Mouse (Mus musculus) ES-Bruce4 (cell line): ENCODE data around the gene Clstn2. TPM values are rescaled to one million over a fixed set of nuclear protein-coding genes. Genes with fewer than 3 reads are reported as not detected.

ENCODE experiments used
- H3K27ac ChIP-seq: 2 replicates; pipeline ENCODE4 v1.5.1; 2012; ENCODE audit warnings: low read length, inconsistent platforms; ENCODE audit not compliant: insufficient read depth
- H3K27me3 ChIP-seq: 2 replicates; pipeline ENCODE4 v1.6.1; 2012; ENCODE audit warnings: mild to moderate bottlenecking, low read length, inconsistent platforms; ENCODE audit not compliant: control insufficient read depth, poor library complexity, insufficient read depth, severe bottlenecking
- H3K36me3 ChIP-seq: 2 replicates; pipeline ENCODE4 v1.6.1; 2012; ENCODE audit warnings: inconsistent platforms, mild to moderate bottlenecking, low read length, moderate library complexity; ENCODE audit not compliant: control insufficient read depth, poor library complexity, insufficient read depth, severe bottlenecking
- H3K4me1 ChIP-seq: one replicate; pipeline ENCODE4 v1.8.1; 2011; ENCODE audit warnings: low read length; ENCODE audit not compliant: control insufficient read depth, insufficient read depth
- H3K4me3 ChIP-seq: 2 replicates; pipeline ENCODE4 v1.5.1; 2011; ENCODE audit warnings: low read depth, mild to moderate bottlenecking, low read length
- H3K9ac ChIP-seq: 2 replicates; pipeline ENCODE4 v1.6.1; 2012; ENCODE audit warnings: low read depth, mild to moderate bottlenecking, inconsistent platforms; ENCODE audit not compliant: poor library complexity, severe bottlenecking
- H3K9me3 ChIP-seq: replicated peaks from 2 replicates; pipeline ENCODE4 v1.6.1; 2012; ENCODE audit warnings: mild to moderate bottlenecking, low read length, inconsistent platforms; ENCODE audit not compliant: control insufficient read depth, poor library complexity, insufficient read depth, severe bottlenecking
- CTCF ChIP-seq: IDR thresholded peaks from one replicate; pipeline ENCODE4 v1.8.1; 2011; ENCODE audit warnings: low read depth, low read length
- EP300 ChIP-seq: IDR thresholded peaks from 2 replicates; pipeline ENCODE4 v1.6.1; 2011; ENCODE audit warnings: low read depth, low read length; ENCODE audit not compliant: insufficient read depth
- POLR2A ChIP-seq: IDR thresholded peaks from one replicate; pipeline ENCODE4 v1.8.1; 2011; ENCODE audit warnings: low read length; ENCODE audit not compliant: insufficient read depth
- polyA plus RNA-seq: library from polyadenylated mRNA; stranded (reverse); fragments of >200 nt; gene quantifications from 2 replicates; pipeline ENCODE4 v1.2.4, GENCODE M21; 2011; ENCODE audit warnings: low read depth; ENCODE audit not compliant: missing spikeins, insufficient read depth, insufficient read length

Gene Clstn2
- polyA plus RNA-seq, 1 experiment, result not detected

- no peak for TF ChIP-seq EP300
- no peak for TF ChIP-seq POLR2A
- no peak for TF ChIP-seq CTCF
- H3K4me3 ChIP-seq, result no peak overlapping the region
- H3K4me1 ChIP-seq, result peaks cover 4% of the 10 kb centered on the region
- H3K9me3 ChIP-seq, result no peaks in the 10 kb centered on the region
- no peak overlapping the region for H3K9ac ChIP-seq
- H3K36me3 ChIP-seq, result no peaks in the 10 kb centered on the region
- no peaks in the 10 kb centered on the region for H3K27me3 ChIP-seq
- no peak overlapping the region for H3K27ac ChIP-seq
These were observed 387.2 kb downstream of the Clstn2 start for GRCm38 (mm10) chr9:97645746-97646145.

- TF ChIP-seq CTCF (no peak), EP300 (no peak), POLR2A (no peak)
- peaks cover 4% of the 10 kb centered on the region for H3K4me1 ChIP-seq
These were observed 390.6 kb downstream of the Clstn2 start for GRCm38 (mm10) chr9:97642396-97642795.

GRCm38 (mm10) chr9:97639967-97640549 lies 392.9 kb downstream of the Clstn2 start:
- no peak overlapping the region for H3K9ac ChIP-seq
- H3K27ac ChIP-seq, result no peak overlapping the region
- no peaks in the 10 kb centered on the region for H3K27me3 ChIP-seq
- no peak overlapping the region for H3K4me3 ChIP-seq
- TF ChIP-seq CTCF (no peak), POLR2A (no peak), EP300 (no peak)
- no peaks in the 10 kb centered on the region for H3K36me3 ChIP-seq
- no peaks in the 10 kb centered on the region for H3K9me3 ChIP-seq
- H3K4me1 ChIP-seq, result peaks cover 3% of the 10 kb centered on the region

More at GRCm38 (mm10) chr9:97642396-97642795, 390.6 kb downstream of the Clstn2 start:
- Histone ChIP-seq H3K4me3 (no peak overlapping the region), H3K9me3 (no peaks in the 10 kb centered on the region), H3K27ac (no peak overlapping the region), H3K36me3 (no peaks in the 10 kb centered on the region), H3K27me3 (no peaks in the 10 kb centered on the region), H3K9ac (no peak overlapping the region)

GRCm38 (mm10) chr9:97638683-97639354 lies 394.2 kb downstream of the Clstn2 start:
- Histone ChIP-seq H3K4me3 (no peak overlapping the region), H3K9ac (no peak overlapping the region), H3K27me3 (no peaks in the 10 kb centered on the region), H3K9me3 (no peaks in the 10 kb centered on the region), H3K36me3 (no peaks in the 10 kb centered on the region), H3K4me1 (peaks cover 2% of the 10 kb centered on the region), H3K27ac (no peak overlapping the region)
- TF ChIP-seq EP300 (no peak), CTCF (no peak), POLR2A (no peak)

DNA sequence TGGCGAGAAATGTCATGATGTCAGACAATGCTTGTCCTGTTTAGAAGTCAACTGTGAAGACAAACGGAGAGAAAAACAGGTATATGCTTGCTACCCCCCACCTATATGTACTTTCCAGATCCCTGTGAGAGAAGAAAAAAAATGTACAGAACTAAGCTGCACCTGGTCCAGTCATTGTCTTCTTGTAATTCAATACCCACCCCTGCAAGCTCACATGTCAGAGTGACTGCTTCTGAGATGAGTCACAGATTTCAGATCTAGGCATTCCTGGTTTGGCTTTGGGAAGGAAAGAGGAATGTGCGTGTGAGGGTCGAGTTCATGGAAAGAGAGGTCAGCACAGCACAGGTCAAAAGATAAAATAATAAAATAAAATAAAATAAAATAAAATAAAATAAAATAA lies 397.6 kb downstream of the Clstn2 start:
- Histone ChIP-seq H3K4me1 (peaks cover 4% of the 10 kb centered on the region), H3K36me3 (no peaks in the 10 kb centered on the region), H3K27ac (no peak overlapping the region), H3K9me3 (no peaks in the 10 kb centered on the region), H3K27me3 (no peaks in the 10 kb centered on the region), H3K4me3 (no peak overlapping the region), H3K9ac (no peak overlapping the region)
- TF ChIP-seq POLR2A (no peak), CTCF (no peak), EP300 (no peak)

- H3K9ac ChIP-seq, result no peak overlapping the region
- H3K36me3 ChIP-seq, result no peaks in the 10 kb centered on the region
These were observed 398.1 kb downstream of the Clstn2 start for GRCm38 (mm10) chr9:97634831-97635230.

More at GRCm38 (mm10) chr9:97634831-97635230, 398.1 kb downstream of the Clstn2 start:
- Histone ChIP-seq H3K4me1 (peaks cover 4% of the 10 kb centered on the region), H3K4me3 (no peak overlapping the region), H3K27me3 (no peaks in the 10 kb centered on the region), H3K9me3 (no peaks in the 10 kb centered on the region), H3K27ac (no peak overlapping the region)
- TF ChIP-seq EP300 (no peak), POLR2A (no peak), CTCF (no peak)
